In the genomic region with DNA sequence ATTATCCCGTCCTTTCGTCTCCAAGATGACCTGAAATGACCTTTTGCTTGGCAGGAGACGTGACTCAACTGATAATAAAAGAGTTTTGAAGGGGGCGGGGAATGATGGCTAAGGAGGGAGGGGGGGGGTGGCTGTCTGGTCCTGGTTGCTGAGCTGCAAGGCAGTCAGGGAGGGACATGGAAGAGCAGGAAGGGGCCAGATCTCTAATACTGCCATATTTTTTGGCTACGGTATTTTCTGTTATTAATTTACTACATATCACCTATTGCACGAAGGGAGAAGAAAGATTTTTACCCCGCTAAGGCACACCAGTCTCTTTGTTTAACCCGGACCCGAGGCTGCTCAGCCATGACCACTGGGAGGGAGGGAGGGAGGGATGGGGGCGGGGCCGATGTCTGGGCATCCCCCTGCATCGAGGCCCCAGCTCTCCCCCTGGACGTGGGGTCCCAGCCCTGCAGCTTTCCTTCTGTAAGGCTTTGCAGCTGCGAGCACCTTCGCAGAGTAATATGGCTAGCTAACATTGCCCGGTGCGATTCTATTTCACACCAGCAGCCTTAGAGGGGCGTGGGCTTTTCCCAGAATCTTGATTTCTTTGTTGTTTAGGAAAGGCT, we compare ENCODE assay signal across 8 mouse cellular contexts.
A peak's percentile ranks its signal among the peaks of the same experiment; 100 is the strongest.
DNase-seq lines count a peak whose midpoint lies in the region; ATAC-seq and TF ChIP-seq lines count a peak whose summit lies in the region.

No protein-coding gene starts in this region.

- TF ChIP-seq RAD21 in CH12.LX (IDR thresholded peaks at IDR 0.05; ENCODE audit: low read depth, low read length), result no peak

- H3K4me1 ChIP-seq in cerebellum, adult 2 months (ENCODE audit: control insufficient read depth, insufficient read depth, low read length), result no peaks in the 10 kb centered on the region
- peaks cover 0 to 11% of the 10 kb centered on the region in 2 experiments; a peak in 1 of 4 replicates for H3K4me1 ChIP-seq in CH12.LX (ENCODE audit: control insufficient read depth in 1 of 2, insufficient read depth in 2 of 2)
- peaks cover 19% of the 10 kb centered on the region for H3K4me1 ChIP-seq in forebrain, embryonic 13.5 days
- H3K4me1 ChIP-seq in intestine, embryonic 16.5 days (ENCODE audit: control insufficient read depth, insufficient read depth, low read length), result peaks cover 4% of the 10 kb centered on the region; the same call in 1 of the 2 replicates

- H3ac ChIP-seq in myocyte (ENCODE audit: control insufficient read depth, insufficient read length), result no peak overlapping the region

- H3K4me2 ChIP-seq in CH12.LX (ENCODE audit: insufficient read depth, low read depth, poor library complexity, severe bottlenecking), result peak overlapping the region; percentile 70
- H3K4me2 ChIP-seq in forebrain, embryonic 13.5 days, result peak overlapping the region; percentile 65
- peak overlapping the region; percentile 63 for H3K4me2 ChIP-seq in intestine, embryonic 16.5 days (ENCODE audit: low read depth, low read length)
- peak overlapping the region; percentile 64 for H3K4me2 ChIP-seq in myocyte (ENCODE audit: low read depth)

- peak; percentile 97 for ATAC-seq in forebrain, embryonic 13.5 days
- ATAC-seq in intestine, embryonic 16.5 days, result peak; percentile 76

- in situ Hi-C loops in CH12.LX (cut with MboI; ENCODE audit: low pct_ligation_motif_present, low pct_unique_long_range_greater_than_20kb, low sequenced_read_pairs), result no loop called here

- no peak overlapping the region for H3K27ac ChIP-seq in cerebellum, adult 2 months (ENCODE audit: insufficient read depth, low read length)
- H3K27ac ChIP-seq in CH12.LX (ENCODE audit: insufficient read depth, low read depth), result no peak overlapping the region
- peak overlapping the region; percentile 95 for H3K27ac ChIP-seq in forebrain, embryonic 13.5 days
- 0 out of 2 replicates have a peak overlapping the region, but pooled peaks have one; percentile 4 for H3K27ac ChIP-seq in intestine, embryonic 16.5 days (ENCODE audit: low read length)

- TF ChIP-seq CTCF in cerebellum, adult 2 months (IDR thresholded peaks at IDR 0.05; ENCODE audit: borderline replicate concordance, insufficient read depth, low read depth, low read length), result no peak
- no peak for TF ChIP-seq CTCF in CH12.LX (conservative IDR thresholded peaks at IDR 0.05 in 1 of 2, IDR thresholded peaks at IDR 0.05 in 1 of 2; ENCODE audit: low read depth in 2 of 2, low read length in 2 of 2)

- DNase-seq in cerebellum, adult 2 months, result no peak
- no peak for DNase-seq in cerebellum, postnatal 25 days
- DNase-seq in CH12.LX (ENCODE audit: extremely low read depth), result no peak
- DNase-seq in cerebellum, adult 11 months, result no peak
- no peak for DNase-seq in left cerebral cortex, postnatal 25 days (ENCODE audit: low spot score in 2 of 2)

- H3K79me2 ChIP-seq in CH12.LX (replicated peaks; ENCODE audit: control insufficient read depth, extremely low read depth, insufficient read depth, poor library complexity, severe bottlenecking) (no peaks in the 10 kb centered on the region), myocyte (ENCODE audit: control insufficient read depth, insufficient read depth) (no peaks in the 10 kb centered on the region)

- no peak for TF ChIP-seq EP300 in CH12.LX (IDR thresholded peaks at IDR 0.05; ENCODE audit: low read length)

- peak overlapping the region; percentile 28 for H3K4me3 ChIP-seq in cerebellum, adult 2 months (replicated peaks; ENCODE audit: insufficient read depth, low read depth, low read length)
- H3K4me3 ChIP-seq in CH12.LX (replicated peaks in 1 of 3; ENCODE audit: low read depth in 2 of 3, low read length in 2 of 3, poor library complexity in 1 of 3), result no peak overlapping the region
- peak overlapping the region; percentile 37 for H3K4me3 ChIP-seq in forebrain, embryonic 13.5 days
- peak overlapping the region; percentile 45 for H3K4me3 ChIP-seq in intestine, embryonic 16.5 days (ENCODE audit: low read length)
- H3K4me3 ChIP-seq in myocyte, result no peak overlapping the region

- H3K36me3 ChIP-seq in CH12.LX (replicated peaks in 1 of 2; ENCODE audit: control insufficient read depth in 1 of 2, insufficient read depth in 1 of 2, low read length in 1 of 2), result no peaks in the 10 kb centered on the region
- H3K36me3 ChIP-seq in forebrain, embryonic 13.5 days (ENCODE audit: poor library complexity, severe bottlenecking), result no peaks in the 10 kb centered on the region
- H3K36me3 ChIP-seq in intestine, embryonic 16.5 days (ENCODE audit: control insufficient read depth, insufficient read depth, low read length), result no peaks in the 10 kb centered on the region
- H3K36me3 ChIP-seq in myocyte (ENCODE audit: control insufficient read depth, insufficient read depth), result no peaks in the 10 kb centered on the region

- WGBS in cerebellum, adult 2 months, result 1% methylated on average over 18 of the region's 18 CpGs
- WGBS in forebrain, embryonic 13.5 days, result under 1% methylated on average over 18 of the region's 18 CpGs
- WGBS in intestine, embryonic 16.5 days, result under 1% methylated on average over 18 of the region's 18 CpGs

- dilution Hi-C loops in CH12.LX (cut with MboI; ENCODE audit: extremely low pct_ligation_motif_present, extremely low pct_unique_long_range_greater_than_20kb, low sequenced_read_pairs), result no loop called here

- no peak overlapping the region for H3K9ac ChIP-seq in CH12.LX (ENCODE audit: insufficient read depth, low read depth)
- H3K9ac ChIP-seq in forebrain, embryonic 13.5 days, result peak overlapping the region; percentile 72
- peak overlapping the region; percentile 55; the same call in 1 of the 2 replicates for H3K9ac ChIP-seq in intestine, embryonic 16.5 days (ENCODE audit: low read depth, low read length)

- TF ChIP-seq POLR2A in cerebellum, adult 2 months (IDR thresholded peaks at IDR 0.05; ENCODE audit: borderline replicate concordance, insufficient read depth, low read length), result no peak
- TF ChIP-seq POLR2A in CH12.LX (IDR thresholded peaks at IDR 0.05; ENCODE audit: low read depth, low read length) (no peak), myocyte (IDR thresholded peaks at IDR 0.05; ENCODE audit: insufficient read length, low read depth) (no peak)

- H3K9me3 ChIP-seq in CH12.LX (replicated peaks; ENCODE audit: low read length), result peaks cover 7% of the 10 kb centered on the region
- H3K9me3 ChIP-seq in forebrain, embryonic 13.5 days (replicated peaks), result no peaks in the 10 kb centered on the region
- H3K9me3 ChIP-seq in intestine, embryonic 16.5 days (ENCODE audit: control insufficient read depth, low read length), result no peaks in the 10 kb centered on the region

- intact Hi-C loops in left cerebral cortex, postnatal 25 days (cut with DNase I), result no loop called here

- H3K27me3 ChIP-seq in cerebellum, adult 2 months (ENCODE audit: control insufficient read depth, insufficient read depth, low read length), result no peaks in the 10 kb centered on the region; the same call in 1 of the 2 replicates
- H3K27me3 ChIP-seq in CH12.LX (replicated peaks) (no peaks in the 10 kb centered on the region), myocyte (ENCODE audit: control insufficient read depth, insufficient read depth, insufficient read length) (no peaks in the 10 kb centered on the region)
- no peaks in the 10 kb centered on the region for H3K27me3 ChIP-seq in forebrain, embryonic 13.5 days
- H3K27me3 ChIP-seq in intestine, embryonic 16.5 days (replicated peaks; ENCODE audit: control insufficient read depth, insufficient read depth, low read length), result no peaks in the 10 kb centered on the region; the same call in 1 of the 2 replicates

TF ChIP-seq in CH12.LX, 34 proteins besides CTCF, POLR2A, EP300 and RAD21:
- no peak for TF ChIP-seq NELFE (IDR thresholded peaks at IDR 0.05; ENCODE audit: low read depth, low read length)
- TF ChIP-seq HCFC1 (IDR thresholded peaks at IDR 0.05; ENCODE audit: low read depth, low read length), result no peak
- TF ChIP-seq ZKSCAN1 (IDR thresholded peaks at IDR 0.05; ENCODE audit: borderline replicate concordance, low read depth, low read length), result no peak
- no peak for TF ChIP-seq NRF1 (IDR thresholded peaks at IDR 0.05; ENCODE audit: low read depth, low read length)
- no peak for TF ChIP-seq KAT2A (IDR thresholded peaks at IDR 0.05; ENCODE audit: insufficient replicate concordance, low read length)
- no peak for TF ChIP-seq RCOR1 (conservative IDR thresholded peaks at IDR 0.05; ENCODE audit: low read depth, low read length)
- TF ChIP-seq SIN3A (IDR thresholded peaks at IDR 0.05; ENCODE audit: low read length), result no peak

TF ChIP-seq in myocyte, 11 proteins besides CTCF, POLR2A, EP300 and RAD21:
- TF ChIP-seq POLR2AphosphoS2 (IDR thresholded peaks at IDR 0.05; ENCODE audit: insufficient read length, low read depth) (no peak), SRF (IDR thresholded peaks at IDR 0.05; ENCODE audit: control insufficient read depth, insufficient read length, low read depth) (no peak), USF1 (IDR thresholded peaks at IDR 0.05; ENCODE audit: low read depth) (no peak), MYOG (IDR thresholded peaks at IDR 0.05; ENCODE audit: control insufficient read depth in 1 of 3, insufficient read depth in 1 of 3, insufficient read length in 2 of 3, low read depth in 2 of 3) (no peak), E2F4 (IDR thresholded peaks at IDR 0.05; ENCODE audit: insufficient read depth) (no peak), CEBPB (IDR thresholded peaks at IDR 0.05; ENCODE audit: insufficient read depth, poor library complexity, severe bottlenecking) (no peak), REST (IDR thresholded peaks at IDR 0.05; ENCODE audit: insufficient read depth, insufficient read length) (no peak), TCF3 (IDR thresholded peaks at IDR 0.05; ENCODE audit: insufficient read length, low read depth) (no peak), MYOD1 (IDR thresholded peaks at IDR 0.05; ENCODE audit: control insufficient read depth in 1 of 3, insufficient read length in 2 of 3, low read depth in 2 of 3) (no peak), MAX (IDR thresholded peaks at IDR 0.05; ENCODE audit: low read depth) (no peak), TCF12 (IDR thresholded peaks at IDR 0.05; ENCODE audit: insufficient read depth, poor library complexity, severe bottlenecking) (no peak)

Comparison
In these comparisons a context has a peak if more than half of its experiments do, and no peak if none do; other contexts are left out.
1. H3K27ac ChIP-seq: peak in forebrain, embryonic 13.5 days (single experiment) and intestine, embryonic 16.5 days (single experiment); none in cerebellum, adult 2 months (single experiment) and CH12.LX (single experiment).
2. H3K4me3 ChIP-seq: peak in cerebellum, adult 2 months (single experiment), forebrain, embryonic 13.5 days (single experiment) and intestine, embryonic 16.5 days (single experiment); none in CH12.LX (0 of 3) and myocyte (single experiment).
3. Peak in every context shown above with its lines, with median percentiles within 50 percentile points of each other: H3K4me2 ChIP-seq.